Mouse (Mus musculus): ENCODE measurements at regions not wholly inside any gene's neighbourhood (a gene's known extent, or its start where the extent isn't known, plus 50 kb on each side); places are given as distances from the start of the nearest gene placed in this dataset.

- WGBS = 56% methylated on average over 3 of the region's 3 CpGs
- DNase-seq (ENCODE audit: low spot score) (no peak), ATAC-seq (replicated peaks; ENCODE audit: low FRiP score, low TSS enrichment, low read depth) (no peak)
- no peaks in the 10 kb centered on the region for H3K36me3 ChIP-seq (ENCODE audit: control insufficient read depth, insufficient read depth, low read length)
- H3K9ac ChIP-seq (ENCODE audit: low read length) = no peak overlapping the region
- H3K9me3 ChIP-seq (ENCODE audit: control insufficient read depth, low read length) = no peaks in the 10 kb centered on the region
- no peaks in the 10 kb centered on the region for H3K27me3 ChIP-seq (replicated peaks; ENCODE audit: control insufficient read depth, insufficient read depth, low read length)
- no peak overlapping the region for H3K4me3 ChIP-seq (ENCODE audit: low read depth, low read length)
- no peak overlapping the region for H3K27ac ChIP-seq (ENCODE audit: low read depth)
- no peak overlapping the region for H3K4me2 ChIP-seq (ENCODE audit: low read length)
- H3K4me1 ChIP-seq (replicated peaks; ENCODE audit: control insufficient read depth, insufficient read depth, low read length) = no peaks in the 10 kb centered on the region
Measured at GRCm38 (mm10) chr3:128206948-128207347, 310.8 kb upstream of the Fam241a start.

DNA sequence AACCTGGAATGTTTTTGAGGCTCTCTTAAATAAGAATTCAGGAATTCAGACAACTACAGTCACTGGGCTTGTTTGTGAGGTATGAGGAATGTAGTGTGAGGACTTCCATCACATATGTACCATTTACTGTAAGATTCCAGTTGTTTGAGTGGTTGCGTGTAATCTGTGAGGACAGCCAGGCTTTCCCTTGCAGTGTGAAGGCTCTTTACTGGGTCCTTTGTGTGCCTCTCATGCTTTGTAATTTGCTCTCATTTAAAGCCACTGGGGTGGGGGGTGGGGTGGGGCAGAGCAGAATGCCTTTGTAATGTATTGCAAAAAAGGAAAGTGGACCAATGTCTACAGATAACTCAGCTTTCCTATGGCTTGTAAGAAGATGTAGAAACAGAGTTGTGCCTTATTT, 310.4 kb upstream of the Fam241a start:
- Histone ChIP-seq H3K4me3 (ENCODE audit: low read depth, low read length) (no peak overlapping the region), H3K27ac (ENCODE audit: low read depth) (no peak overlapping the region), H3K4me1 (replicated peaks; ENCODE audit: control insufficient read depth, insufficient read depth, low read length) (no peaks in the 10 kb centered on the region), H3K36me3 (ENCODE audit: control insufficient read depth, insufficient read depth, low read length) (no peaks in the 10 kb centered on the region), H3K9me3 (ENCODE audit: control insufficient read depth, low read length) (no peaks in the 10 kb centered on the region), H3K4me2 (ENCODE audit: low read length) (no peak overlapping the region), H3K27me3 (replicated peaks; ENCODE audit: control insufficient read depth, insufficient read depth, low read length) (no peaks in the 10 kb centered on the region), H3K9ac (ENCODE audit: low read length) (no peak overlapping the region)
- 92% methylated on average over 1 of the region's 1 CpGs for WGBS
- no peak for DNase-seq (ENCODE audit: low spot score)
- no peak for ATAC-seq (replicated peaks; ENCODE audit: low FRiP score, low TSS enrichment, low read depth)

DNA sequence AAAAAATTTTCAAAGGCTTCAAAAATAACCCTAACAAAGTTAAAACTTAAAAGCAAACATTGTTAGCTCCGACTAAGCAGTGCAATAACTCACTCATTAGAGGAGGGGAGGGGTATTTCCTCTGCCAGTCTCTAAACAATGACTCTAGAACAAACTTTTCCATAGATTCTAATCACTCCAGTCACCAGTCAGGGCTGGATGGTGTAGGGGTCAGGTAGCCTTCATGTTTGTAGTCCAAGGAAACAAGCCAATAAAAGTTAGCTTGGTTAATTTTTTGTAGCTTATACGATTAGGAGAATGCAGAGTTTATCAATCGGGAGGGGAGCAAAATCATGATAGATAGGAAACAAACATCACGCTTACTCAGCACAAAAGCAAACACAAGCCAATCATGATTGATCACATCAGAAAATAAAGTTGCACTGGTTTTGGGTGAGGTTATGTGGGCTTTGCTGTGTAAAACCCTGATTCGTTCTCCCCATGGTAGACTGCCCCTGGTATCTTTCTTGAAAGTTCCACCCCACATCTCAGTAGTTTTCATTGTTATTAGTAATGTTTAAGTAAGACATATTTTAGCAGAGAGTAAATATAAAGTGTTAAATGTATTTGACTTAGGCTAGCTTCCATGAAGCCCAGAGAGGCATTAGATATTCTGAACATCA, 304.6 kb upstream of the Fam241a start:
- Histone ChIP-seq H3K4me3 (ENCODE audit: low read depth, low read length) (no peak overlapping the region), H3K4me1 (replicated peaks; ENCODE audit: control insufficient read depth, insufficient read depth, low read length) (no peaks in the 10 kb centered on the region), H3K36me3 (ENCODE audit: control insufficient read depth, insufficient read depth, low read length) (no peaks in the 10 kb centered on the region), H3K4me2 (ENCODE audit: low read length) (no peak overlapping the region), H3K27ac (ENCODE audit: low read depth) (no peak overlapping the region), H3K9ac (ENCODE audit: low read length) (no peak overlapping the region), H3K27me3 (replicated peaks; ENCODE audit: control insufficient read depth, insufficient read depth, low read length) (no peaks in the 10 kb centered on the region), H3K9me3 (ENCODE audit: control insufficient read depth, low read length) (no peaks in the 10 kb centered on the region)
- DNase-seq (ENCODE audit: low spot score) (no peak), ATAC-seq (replicated peaks; ENCODE audit: low FRiP score, low TSS enrichment, low read depth) (no peak)
- 47% methylated on average over 5 of the region's 5 CpGs for WGBS

- no peaks in the 10 kb centered on the region for H3K9me3 ChIP-seq (ENCODE audit: control insufficient read depth, low read length)
- no peaks in the 10 kb centered on the region for H3K4me1 ChIP-seq (replicated peaks; ENCODE audit: control insufficient read depth, insufficient read depth, low read length)
- no peak overlapping the region for H3K4me2 ChIP-seq (ENCODE audit: low read length)
- no peak overlapping the region for H3K9ac ChIP-seq (ENCODE audit: low read length)
- WGBS = 77% methylated on average over 2 of the region's 2 CpGs
- H3K27me3 ChIP-seq (replicated peaks; ENCODE audit: control insufficient read depth, insufficient read depth, low read length) = no peaks in the 10 kb centered on the region
- no peak for ATAC-seq (replicated peaks; ENCODE audit: low FRiP score, low TSS enrichment, low read depth)
- no peak overlapping the region for H3K4me3 ChIP-seq (ENCODE audit: low read depth, low read length)
- no peak overlapping the region for H3K27ac ChIP-seq (ENCODE audit: low read depth)
- H3K36me3 ChIP-seq (ENCODE audit: control insufficient read depth, insufficient read depth, low read length) = no peaks in the 10 kb centered on the region
- no peak for DNase-seq (ENCODE audit: low spot score)
Measured at GRCm38 (mm10) chr3:128199466-128199865, 303.3 kb upstream of the Fam241a start.

- 24% methylated on average over 17 of the region's 17 CpGs for WGBS
- no peak for DNase-seq (ENCODE audit: low spot score)
Measured at GRCm38 (mm10) chr3:128192046-128192800, 296.1 kb upstream of the Fam241a start.

GRCm38 (mm10) chr3:128187330-128188044, 291.4 kb upstream of the Fam241a start:
- H3K4me3 ChIP-seq (ENCODE audit: low read depth, low read length) = no peak overlapping the region
- peak; percentile 57 for ATAC-seq (replicated peaks; ENCODE audit: low FRiP score, low TSS enrichment, low read depth)
- WGBS = 33% methylated on average over 9 of the region's 9 CpGs
- H3K4me2 ChIP-seq (ENCODE audit: low read length) = no peak overlapping the region
- no peaks in the 10 kb centered on the region for H3K36me3 ChIP-seq (ENCODE audit: control insufficient read depth, insufficient read depth, low read length)
- no peaks in the 10 kb centered on the region for H3K27me3 ChIP-seq (replicated peaks; ENCODE audit: control insufficient read depth, insufficient read depth, low read length)
- DNase-seq (ENCODE audit: low spot score) = no peak
- H3K9ac ChIP-seq (ENCODE audit: low read length) = no peak overlapping the region
- H3K4me1 ChIP-seq (replicated peaks; ENCODE audit: control insufficient read depth, insufficient read depth, low read length) = peaks cover 9% of the 10 kb centered on the region; the same call in 1 of the 2 replicates
- H3K27ac ChIP-seq (ENCODE audit: low read depth) = no peak overlapping the region
- 0 out of 2 replicates have a peak, but pooled peaks cover 2% of the 10 kb centered on the region for H3K9me3 ChIP-seq (ENCODE audit: control insufficient read depth, low read length)

More at GRCm38 (mm10) chr3:128192046-128192800, 296.1 kb upstream of the Fam241a start:
- H3K9me3 ChIP-seq (ENCODE audit: control insufficient read depth, low read length) = no peaks in the 10 kb centered on the region
- H3K36me3 ChIP-seq (ENCODE audit: control insufficient read depth, insufficient read depth, low read length) = no peaks in the 10 kb centered on the region
- H3K9ac ChIP-seq (ENCODE audit: low read length) = no peak overlapping the region
- H3K27me3 ChIP-seq (replicated peaks; ENCODE audit: control insufficient read depth, insufficient read depth, low read length) = no peaks in the 10 kb centered on the region
- H3K4me1 ChIP-seq (replicated peaks; ENCODE audit: control insufficient read depth, insufficient read depth, low read length) = peaks cover 10% of the 10 kb centered on the region; the same call in 1 of the 2 replicates
- H3K4me3 ChIP-seq (ENCODE audit: low read depth, low read length) = no peak overlapping the region
- H3K27ac ChIP-seq (ENCODE audit: low read depth) = peak overlapping the region; percentile 40; the same call in 1 of the 2 replicates
- H3K4me2 ChIP-seq (ENCODE audit: low read length) = no peak overlapping the region
- no peak for ATAC-seq (replicated peaks; ENCODE audit: low FRiP score, low TSS enrichment, low read depth)

- Histone ChIP-seq H3K9me3 (ENCODE audit: control insufficient read depth, low read length) (0 out of 2 replicates have a peak, but pooled peaks cover 2% of the 10 kb centered on the region), H3K9ac (ENCODE audit: low read length) (no peak overlapping the region), H3K4me1 (replicated peaks; ENCODE audit: control insufficient read depth, insufficient read depth, low read length) (0 out of 2 replicates have a peak, but pooled peaks cover 4% of the 10 kb centered on the region), H3K27me3 (replicated peaks; ENCODE audit: control insufficient read depth, insufficient read depth, low read length) (no peaks in the 10 kb centered on the region), H3K4me2 (ENCODE audit: low read length) (no peak overlapping the region), H3K27ac (ENCODE audit: low read depth) (no peak overlapping the region; the same call in 1 of the 2 replicates), H3K36me3 (ENCODE audit: control insufficient read depth, insufficient read depth, low read length) (no peaks in the 10 kb centered on the region), H3K4me3 (ENCODE audit: low read depth, low read length) (no peak overlapping the region)
- DNase-seq (ENCODE audit: low spot score) (no peak), ATAC-seq (replicated peaks; ENCODE audit: low FRiP score, low TSS enrichment, low read depth) (no peak)
- 10% methylated on average over 4 of the region's 4 CpGs for WGBS
Measured at GRCm38 (mm10) chr3:128186278-128186677, 290.2 kb upstream of the Fam241a start.

DNA sequence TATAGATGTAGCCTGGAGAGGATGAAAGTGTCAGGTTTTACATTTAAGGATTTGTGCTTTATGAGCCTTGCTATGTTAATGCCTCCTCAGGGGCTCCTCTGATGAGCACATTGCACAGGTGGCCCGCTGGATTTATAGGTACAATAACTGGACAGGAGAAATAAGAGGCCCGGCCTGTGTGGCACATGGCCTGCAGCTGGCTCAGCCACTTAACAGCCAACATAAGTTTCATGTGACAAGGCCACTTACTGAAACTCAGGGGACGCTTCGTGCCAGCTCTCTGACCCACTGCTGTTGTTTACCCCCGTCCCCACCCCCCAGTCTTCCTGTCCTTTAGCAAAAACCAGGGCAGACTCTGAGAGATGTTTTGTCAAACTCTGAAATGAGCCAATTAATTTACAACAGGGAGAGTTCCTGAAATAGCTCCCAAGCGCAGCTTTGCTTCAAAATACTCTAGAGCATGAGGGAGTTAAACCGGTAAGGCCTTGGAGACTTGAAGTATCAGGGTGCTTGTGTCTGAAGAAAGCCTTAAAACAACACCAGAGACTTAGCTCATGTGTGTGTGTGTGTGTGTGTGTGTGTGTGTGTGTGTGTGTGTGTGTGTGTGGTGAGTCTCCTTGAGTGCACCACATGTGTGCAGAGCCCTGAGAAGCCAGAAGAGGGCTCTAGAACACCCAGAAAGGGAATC, 285.2 kb upstream of the Fam241a start:
- DNase-seq (ENCODE audit: low spot score) = no peak
- Histone ChIP-seq H3K9me3 (ENCODE audit: control insufficient read depth, low read length) (0 out of 2 replicates have a peak, but pooled peaks cover 2% of the 10 kb centered on the region), H3K27ac (ENCODE audit: low read depth) (no peak overlapping the region), H3K4me2 (ENCODE audit: low read length) (no peak overlapping the region), H3K36me3 (ENCODE audit: control insufficient read depth, insufficient read depth, low read length) (no peaks in the 10 kb centered on the region), H3K9ac (ENCODE audit: low read length) (no peak overlapping the region), H3K4me1 (replicated peaks; ENCODE audit: control insufficient read depth, insufficient read depth, low read length) (no peaks in the 10 kb centered on the region), H3K4me3 (ENCODE audit: low read depth, low read length) (no peak overlapping the region), H3K27me3 (replicated peaks; ENCODE audit: control insufficient read depth, insufficient read depth, low read length) (no peaks in the 10 kb centered on the region)
- 44% methylated on average over 7 of the region's 7 CpGs for WGBS
- ATAC-seq (replicated peaks; ENCODE audit: low FRiP score, low TSS enrichment, low read depth) = no peak
